Mouse (Mus musculus) midbrain, embryonic 11.5 days (tissue): ENCODE data around the gene Mob1a. TPM values are rescaled to one million over a fixed set of nuclear protein-coding genes. Genes with fewer than 3 reads are reported as not detected.

Source experiments
- ATAC-seq: fragments of 200-750 bp; cut with Nextera tagmentation; 2 replicates; pipeline ENCODE4 v1.8.0; 2017; ENCODE audit warnings: moderate TSS enrichment, moderate library complexity; ENCODE audit not compliant: low FRiP score
- DNase-seq: peaks from one replicate; pipeline ENCODE4 v3.0.0; 2015; ENCODE audit warnings: low spot score; ENCODE audit errors: missing footprints
- H3K27ac ChIP-seq: fragments of 300-500 bp; sonication (generic); 2 replicates; pipeline ENCODE4 v1.5.1; 2014; ENCODE audit warnings: low read depth, low read length
- H3K27me3 ChIP-seq: fragments of 300-500 bp; sonication (generic); 2 replicates; pipeline ENCODE4 v1.6.1; 2014; ENCODE audit warnings: mild to moderate bottlenecking, low read length, moderate library complexity, mixed read lengths; ENCODE audit not compliant: control insufficient read depth, insufficient read depth
- H3K36me3 ChIP-seq: fragments of 300-500 bp; sonication (generic); 2 replicates; pipeline ENCODE4 v1.6.1; 2014; ENCODE audit warnings: mild to moderate bottlenecking, low read length, moderate library complexity, mixed read lengths; ENCODE audit not compliant: control insufficient read depth, insufficient read depth
- H3K4me1 ChIP-seq: fragments of 300-500 bp; sonication (generic); 2 replicates; pipeline ENCODE4 v1.6.1; 2014; ENCODE audit warnings: low read length; ENCODE audit not compliant: control insufficient read depth, insufficient read depth
- H3K4me2 ChIP-seq: fragments of 300-500 bp; sonication (generic); 2 replicates; pipeline ENCODE4 v1.6.1; 2014; ENCODE audit warnings: mild to moderate bottlenecking, moderate library complexity
- H3K4me3 ChIP-seq: fragments of 300-500 bp; sonication (generic); 2 replicates; pipeline ENCODE4 v1.5.1; 2014; ENCODE audit warnings: low read depth, low read length
- H3K9ac ChIP-seq: fragments of 300-500 bp; sonication (generic); 2 replicates; pipeline ENCODE4 v1.6.1; 2014; ENCODE audit warnings: low read length
- H3K9me3 ChIP-seq: fragments of 300-500 bp; sonication (generic); 2 replicates; pipeline ENCODE4 v1.6.1; 2016; ENCODE audit warnings: low read length; ENCODE audit not compliant: control insufficient read depth
- WGBS: fragments of 180-500 bp; shearing (Covaris S2); extraction: QIAGEN DNeasy Blood & Tissue Kit; methylation state at CpG from one replicate; pipeline ENCODE4 v1.1.7; 2014; 5-methylcytosine and 5-hydroxymethylcytosine counted together
- polyA plus RNA-seq: library from polyadenylated mRNA; unstranded; fragments of >200 nt; fragmentation: Nextera tagmentation; extraction: Ambion mirVana; gene quantifications from 2 replicates; pipeline ENCODE4 v1.2.1, GENCODE M21; 2014

Mob1a gene
- polyA plus RNA-seq, 1 experiment from 2014 or later = 73.7 TPM

GRCm38 (mm10) chr6:83350172-83350571 is 24.4 kb downstream of the Mob1a start:
- H3K27me3 ChIP-seq = no peaks in the 10 kb centered on the region
- H3K4me3 ChIP-seq = peak overlapping the region; percentile 77
- no peak overlapping the region for H3K27ac ChIP-seq
- H3K4me2 ChIP-seq = peak overlapping the region; percentile 81
- ATAC-seq = no peak
- H3K36me3 ChIP-seq = no peaks in the 10 kb centered on the region
- WGBS = 84% methylated on average over 7 of the region's 7 CpGs
- H3K4me1 ChIP-seq = peaks cover 7% of the 10 kb centered on the region
- no peak for DNase-seq
- H3K9ac ChIP-seq = peak overlapping the region; percentile 95
- H3K9me3 ChIP-seq = no peaks in the 10 kb centered on the region

- DNase-seq = no peak
- Histone ChIP-seq H3K9ac (no peak overlapping the region), H3K4me1 (peaks cover 7% of the 10 kb centered on the region), H3K9me3 (no peaks in the 10 kb centered on the region), H3K27ac (no peak overlapping the region), H3K4me2 (no peak overlapping the region), H3K4me3 (no peak overlapping the region), H3K36me3 (no peaks in the 10 kb centered on the region), H3K27me3 (no peaks in the 10 kb centered on the region)
- WGBS = 89% methylated on average over 16 of the region's 16 CpGs
- no peak for ATAC-seq
These were observed 25.1 kb downstream of the Mob1a start for GRCm38 (mm10) chr6:83350851-83351405.

- DNase-seq = no peak
These were observed 25.8 kb downstream of the Mob1a start for GRCm38 (mm10) chr6:83351490-83352160.

GRCm38 (mm10) chr6:83352666-83353410 is 27.0 kb downstream of the Mob1a start:
- Histone ChIP-seq H3K27me3 (no peaks in the 10 kb centered on the region), H3K4me2 (no peak overlapping the region), H3K9me3 (no peaks in the 10 kb centered on the region), H3K4me1 (peaks cover 7% of the 10 kb centered on the region), H3K4me3 (no peak overlapping the region), H3K9ac (no peak overlapping the region), H3K27ac (no peak overlapping the region), H3K36me3 (no peaks in the 10 kb centered on the region)
- 93% methylated on average over 24 of the region's 24 CpGs for WGBS
- DNase-seq (no peak), ATAC-seq (no peak)

More at GRCm38 (mm10) chr6:83351490-83352160, 25.8 kb downstream of the Mob1a start:
- Histone ChIP-seq H3K4me1 (peaks cover 7% of the 10 kb centered on the region), H3K9me3 (no peaks in the 10 kb centered on the region), H3K4me3 (no peak overlapping the region), H3K9ac (no peak overlapping the region; the same call in 1 of the 2 replicates), H3K27ac (no peak overlapping the region), H3K4me2 (no peak overlapping the region), H3K27me3 (no peaks in the 10 kb centered on the region), H3K36me3 (no peaks in the 10 kb centered on the region)
- WGBS = 91% methylated on average over 7 of the region's 7 CpGs
- ATAC-seq = no peak

GRCm38 (mm10) chr6:83354856-83355781 is 29.3 kb downstream of the Mob1a start:
- Histone ChIP-seq H3K36me3 (no peaks in the 10 kb centered on the region), H3K9me3 (no peaks in the 10 kb centered on the region)
- 89% methylated on average over 9 of the region's 9 CpGs for WGBS

GRCm38 (mm10) chr6:83356569-83357138 is 30.8 kb downstream of the Mob1a start:
- Histone ChIP-seq H3K27ac (no peak overlapping the region), H3K4me1 (no peaks in the 10 kb centered on the region), H3K36me3 (no peaks in the 10 kb centered on the region), H3K9me3 (no peaks in the 10 kb centered on the region), H3K4me2 (no peak overlapping the region), H3K9ac (no peak overlapping the region), H3K4me3 (no peak overlapping the region), H3K27me3 (no peaks in the 10 kb centered on the region)
- ATAC-seq (peak; percentile 65; the same call in 1 of the 2 replicates), DNase-seq (peak; percentile 98)
- WGBS = 20% methylated on average over 7 of the region's 7 CpGs

More at GRCm38 (mm10) chr6:83354856-83355781, 29.3 kb downstream of the Mob1a start:
- H3K27ac ChIP-seq = no peak overlapping the region
- H3K27me3 ChIP-seq = no peaks in the 10 kb centered on the region
- peaks cover 3% of the 10 kb centered on the region for H3K4me1 ChIP-seq
- H3K9ac ChIP-seq = no peak overlapping the region
- ATAC-seq = no peak
- no peak overlapping the region for H3K4me3 ChIP-seq
- no peak overlapping the region for H3K4me2 ChIP-seq
- no peak for DNase-seq

- Histone ChIP-seq H3K9me3 (no peaks in the 10 kb centered on the region), H3K36me3 (no peaks in the 10 kb centered on the region), H3K4me1 (no peaks in the 10 kb centered on the region), H3K4me3 (no peak overlapping the region), H3K4me2 (no peak overlapping the region), H3K27ac (no peak overlapping the region), H3K9ac (no peak overlapping the region), H3K27me3 (no peaks in the 10 kb centered on the region)
- DNase-seq (no peak), ATAC-seq (no peak)
- 90% methylated on average over 10 of the region's 10 CpGs for WGBS
These were observed 31.6 kb downstream of the Mob1a start for GRCm38 (mm10) chr6:83357436-83357835.

GRCm38 (mm10) chr6:83361523-83362248 is 35.9 kb downstream of the Mob1a start:
- Histone ChIP-seq H3K4me3 (no peak overlapping the region), H3K27me3 (no peaks in the 10 kb centered on the region), H3K27ac (no peak overlapping the region), H3K4me2 (no peak overlapping the region), H3K9me3 (no peaks in the 10 kb centered on the region), H3K9ac (no peak overlapping the region), H3K36me3 (no peaks in the 10 kb centered on the region), H3K4me1 (no peaks in the 10 kb centered on the region)
- no peak for DNase-seq
- 89% methylated on average over 11 of the region's 11 CpGs for WGBS
- no peak for ATAC-seq
